Mouse (Mus musculus) thymus, adult 2 months (tissue): ENCODE measurements around the gene Prpf40a.

Experiments used
- CTCF ChIP-seq: fragments of 200-500 bp; IDR thresholded peaks from 2 replicates; pipeline ENCODE4 v1.5.1; 2012; ENCODE audit warnings: mild to moderate bottlenecking, control low read depth, low read length, moderate library complexity, borderline replicate concordance; ENCODE audit not compliant: control insufficient read depth, poor library complexity, insufficient read depth; ENCODE audit errors: extremely low read depth
- POLR2A ChIP-seq: fragments of 200-500 bp; IDR thresholded peaks from 2 replicates; pipeline ENCODE4 v1.6.1; 2012; ENCODE audit warnings: mild to moderate bottlenecking, low read length, control low read depth, moderate library complexity; ENCODE audit not compliant: control insufficient read depth, poor library complexity, insufficient read depth; ENCODE audit errors: extremely low read depth

GRCm38 (mm10) chr2:53146852-53147251 is 44.2 kb downstream of the Prpf40a start:
- TF ChIP-seq CTCF (no peak), POLR2A (no peak)
